8 mouse cellular contexts compared by ENCODE assay signal in genomic region chr11:61266551-61267533, GRCm38 (mm10). TPM values are rescaled to one million over a fixed set of nuclear protein-coding genes. Genes with fewer than 3 reads are reported as not detected.
A peak's percentile ranks its signal among the peaks of the same experiment; 100 is the strongest.
DNase-seq lines count a peak whose midpoint lies in the region; ATAC-seq lines count a peak whose summit lies in the region.

TSS of gene Aldh3a2 (minus strand) at chr11:61267464.

- peak within 1 kb of the TSS; percentile 63 for H3K4me2 ChIP-seq in hindbrain, embryonic 15.5 days

- peak within 1 kb of the TSS; percentile 96 for H3K27ac ChIP-seq in hindbrain, embryonic 15.5 days (replicated peaks)

- H3K9me3 ChIP-seq in hindbrain, embryonic 15.5 days = no peaks in the 10 kb centered on the region

- under 1% methylated on average over 57 of the region's 58 CpGs for WGBS in hindbrain, embryonic 15.5 days

- peak within 1 kb of the TSS; percentile 76 for H3K4me3 ChIP-seq in hindbrain, embryonic 15.5 days

- ATAC-seq in hindbrain, embryonic 15.5 days (ENCODE audit: low FRiP score, low read depth) = peak; percentile 100

- peak within 1 kb of the TSS; percentile 79 for H3K9ac ChIP-seq in hindbrain, embryonic 15.5 days

- peaks cover 13% of the 10 kb centered on the region for H3K36me3 ChIP-seq in hindbrain, embryonic 15.5 days

- peaks cover 13% of the 10 kb centered on the region for H3K4me1 ChIP-seq in hindbrain, embryonic 15.5 days (replicated peaks)

- peak; percentile 97 for DNase-seq in R1 (ENCODE audit: low read depth, low spot score)
- peak; percentile 98 for DNase-seq in cerebellum, postnatal 25 days
- DNase-seq in frontal cortex, postnatal 36 days (ENCODE audit: low spot score in 2 of 2) = peak; percentile 94 to 95
- DNase-seq in left cerebral cortex, adult 11 months (ENCODE audit: low spot score) = peak; percentile 90
- peak; percentile 97 to 98 for DNase-seq in lung, postnatal 4 days
- DNase-seq in retina, postnatal 7 days (ENCODE audit: low read depth, low spot score) = peak; percentile 84
- peak; percentile 94 for DNase-seq in urinary bladder, adult 2 months (ENCODE audit: low spot score)

- no peaks in the 10 kb centered on the region for H3K27me3 ChIP-seq in hindbrain, embryonic 15.5 days

RNA-seq across cellular contexts. Expression of gene Aldh3a2, which starts in this region (rescaled TPM):
- 29.3 and 35.4 TPM in 2 replicates for polyA plus RNA-seq in hindbrain, embryonic 15.5 days (2015; fragmentation: Nextera tagmentation; extraction: Ambion mirVana)
- 71.3 and 77.7 TPM in 2 replicates for polyA plus RNA-seq in urinary bladder, adult 2 months (2012; rRNA removed)

Comparison
In these comparisons a context has a peak if more than half of its experiments do, and no peak if none do; other contexts are left out.
1. Peak in every context shown above with its lines: DNase-seq, ATAC-seq, H3K4me3 ChIP-seq and H3K27ac ChIP-seq.